Mouse (Mus musculus): ENCODE measurements around the gene Cdkn1a.

The Cdkn1a gene

DNA sequence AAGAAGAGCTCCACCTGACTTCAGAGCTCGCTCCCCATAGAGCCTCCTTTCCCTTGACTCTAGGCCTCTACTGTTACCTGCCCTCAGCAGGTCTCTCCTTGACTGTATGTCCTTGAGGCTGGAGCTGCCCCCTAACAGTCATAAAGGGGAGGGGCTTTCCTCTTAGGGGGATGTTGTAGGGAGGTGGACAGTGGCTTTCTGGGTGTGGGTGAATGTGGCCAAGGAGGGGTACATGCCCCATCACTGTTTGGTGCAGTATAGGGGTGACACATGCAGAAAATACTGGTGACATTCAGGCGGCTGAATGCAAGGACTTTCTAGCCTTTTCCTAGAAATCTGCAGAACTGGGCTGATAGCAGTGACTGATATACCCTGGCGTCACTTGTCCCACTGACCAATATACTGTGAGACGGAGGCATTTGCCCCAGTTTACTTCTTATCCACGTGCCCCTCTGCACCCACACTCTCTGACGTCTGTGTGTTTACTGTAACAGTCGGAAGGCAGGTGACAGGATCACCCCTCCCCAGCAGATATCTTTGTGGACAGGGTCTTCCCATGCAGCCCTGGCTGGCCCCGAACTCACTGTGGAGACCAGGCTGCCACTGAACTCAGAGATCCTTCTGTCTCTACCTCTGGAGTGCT lies 26.4 kb downstream of the Cdkn1a start:
- no peak for DNase-seq (ENCODE audit: low read depth)

DNA sequence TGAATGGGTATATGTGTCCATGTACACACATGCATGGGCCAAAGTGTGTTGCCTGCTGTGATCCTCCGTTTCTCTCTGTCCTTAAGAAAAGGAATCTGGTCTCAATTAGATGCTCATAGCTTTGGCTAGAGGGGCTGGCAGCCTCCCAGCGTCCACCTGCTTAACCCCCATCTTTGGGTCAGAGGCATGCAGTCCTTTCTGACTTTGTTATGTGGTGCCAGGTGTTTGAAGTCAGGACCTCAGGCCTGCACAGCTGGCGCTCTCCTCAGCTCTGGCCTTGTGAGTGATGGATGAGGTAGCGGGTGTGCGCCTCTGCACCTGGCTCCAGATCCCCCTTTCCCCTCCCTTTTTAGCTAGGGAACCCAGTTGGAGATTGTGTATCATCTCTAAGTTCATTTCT lies 27.3 kb downstream of the Cdkn1a start:
- DNase-seq (ENCODE audit: low read depth): no peak

DNA sequence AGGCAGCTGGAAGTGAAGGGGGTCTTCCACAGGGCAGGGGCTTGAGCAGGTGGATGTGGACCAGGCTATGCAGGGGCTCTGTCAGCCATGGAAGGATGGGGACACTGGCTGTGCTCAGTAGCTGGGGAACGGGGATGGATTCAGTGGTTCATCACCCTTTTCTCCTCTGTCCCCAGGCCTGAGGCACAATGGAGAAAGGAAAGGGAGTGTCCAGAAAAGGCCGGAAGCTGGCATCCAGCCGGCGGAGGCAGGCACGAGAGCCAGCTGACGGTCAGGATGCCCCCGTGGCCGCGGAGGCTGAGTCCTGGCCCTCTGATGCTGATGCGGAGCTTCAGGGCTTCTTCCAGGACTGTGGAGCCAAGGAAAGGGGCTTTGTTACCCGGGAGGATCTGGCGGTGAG lies 29.9 kb downstream of the Cdkn1a start:
- DNase-seq (ENCODE audit: low read depth): no peak

DNA sequence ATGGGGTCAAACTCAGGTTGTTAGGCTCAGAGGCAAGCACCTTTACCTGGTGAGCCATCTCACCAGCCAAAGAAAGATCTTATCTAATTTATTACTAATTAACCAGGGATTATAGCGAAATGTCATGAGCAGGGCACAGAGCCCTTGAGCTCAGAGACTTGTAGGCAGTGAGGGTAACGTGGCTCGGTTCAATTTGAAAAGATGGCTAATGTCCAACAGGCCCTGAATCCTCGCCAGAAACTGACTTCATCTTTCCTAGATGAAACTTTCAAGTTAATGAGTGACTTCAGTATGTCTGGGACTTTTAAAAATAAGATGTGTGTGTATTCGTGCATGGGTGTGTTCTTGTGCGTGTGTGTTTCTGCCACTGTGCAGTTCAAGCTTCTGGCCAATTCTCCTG lies 32.0 kb downstream of the Cdkn1a start:
- no peak for DNase-seq (ENCODE audit: low read depth)

DNA sequence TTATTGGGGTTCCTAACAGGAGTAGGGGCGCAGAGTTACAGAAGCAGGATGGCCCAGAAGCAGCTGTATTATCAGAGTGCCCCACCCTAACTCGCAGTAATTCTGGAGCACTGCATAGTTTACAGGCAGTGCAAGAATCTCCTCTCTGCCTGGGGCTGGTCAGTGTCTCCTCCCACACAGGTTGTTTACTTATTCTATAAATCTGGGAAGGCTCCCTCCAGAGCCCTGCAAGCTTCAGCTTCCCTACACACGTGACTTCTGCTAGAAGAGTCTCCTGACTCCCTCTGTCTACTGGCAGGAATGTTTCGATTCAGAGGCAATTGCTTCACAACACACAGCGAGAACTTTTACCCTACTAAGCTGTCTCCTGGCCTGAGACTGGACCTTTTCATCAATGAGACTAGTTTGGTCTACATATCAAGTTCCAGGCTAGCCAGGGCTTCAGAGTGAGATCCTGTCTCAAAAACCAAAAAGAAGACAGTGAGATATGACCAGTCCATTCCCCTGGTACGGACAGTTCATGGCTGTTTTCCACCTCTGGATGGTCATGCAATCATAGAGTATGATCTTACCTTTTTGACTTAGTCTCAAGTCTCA lies 32.9 kb downstream of the Cdkn1a start:
- no peak for DNase-seq (ENCODE audit: low read depth)

DNA sequence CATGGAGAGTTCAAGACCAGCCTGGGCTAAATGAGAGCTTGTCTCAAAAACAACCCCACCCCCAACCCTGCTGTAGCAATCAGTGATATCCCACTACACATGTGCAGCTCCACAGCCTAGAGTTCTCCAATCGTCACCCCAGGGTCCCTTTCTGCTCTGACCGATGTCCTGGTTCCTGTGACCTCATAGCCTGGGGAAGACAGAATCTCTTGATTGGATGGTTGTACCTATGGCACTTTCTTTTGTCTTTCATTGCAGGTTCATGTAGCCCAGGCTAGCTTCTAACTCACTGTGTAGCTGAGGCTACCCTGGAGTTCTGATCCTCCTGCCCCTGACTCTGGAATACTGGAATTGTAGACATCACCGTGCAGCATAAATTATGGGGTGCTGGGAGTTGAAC lies 35.8 kb downstream of the Cdkn1a start:
- DNase-seq (ENCODE audit: low read depth): no peak

DNA sequence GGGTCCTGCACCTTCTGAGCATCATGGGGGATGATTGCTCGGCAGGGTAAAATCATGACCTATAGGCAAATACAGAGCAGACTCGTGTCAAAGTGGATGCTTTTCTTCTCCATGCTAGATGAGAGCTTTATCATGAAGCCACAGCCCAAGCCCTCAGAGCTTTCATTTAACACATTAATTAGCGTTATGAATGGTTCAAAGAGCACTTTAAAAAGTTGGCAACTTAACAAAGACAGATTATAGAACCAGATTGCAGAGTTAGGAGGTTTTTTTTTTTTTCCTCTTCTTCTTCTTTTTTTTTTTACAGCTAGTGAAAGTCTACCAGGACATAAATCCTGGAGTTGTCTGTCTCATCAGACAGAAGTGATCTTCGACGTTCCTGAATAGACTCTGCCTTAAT lies 38.6 kb downstream of the Cdkn1a start:
- no peak for DNase-seq (ENCODE audit: low read depth)

DNA sequence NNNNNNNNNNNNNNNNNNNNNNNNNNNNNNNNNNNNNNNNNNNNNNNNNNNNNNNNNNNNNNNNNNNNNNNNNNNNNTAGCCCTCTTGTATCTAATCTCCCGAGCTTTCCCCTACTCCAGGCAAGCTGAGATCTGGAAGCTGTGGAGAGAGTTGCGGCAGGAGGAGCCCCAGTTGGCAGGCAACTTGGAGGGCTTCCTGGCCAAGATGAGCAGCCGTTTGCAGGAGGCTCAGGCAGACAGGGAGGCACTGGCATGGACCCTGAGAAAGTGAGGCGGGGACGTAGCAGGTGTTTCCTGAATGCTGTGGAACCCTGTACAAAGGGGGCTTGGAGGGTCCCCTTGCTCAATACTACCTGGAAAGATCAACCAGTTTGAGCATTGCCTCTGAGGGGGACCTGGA lies 44.3 kb downstream of the Cdkn1a start:
- no peak for DNase-seq (ENCODE audit: low read depth)

DNA sequence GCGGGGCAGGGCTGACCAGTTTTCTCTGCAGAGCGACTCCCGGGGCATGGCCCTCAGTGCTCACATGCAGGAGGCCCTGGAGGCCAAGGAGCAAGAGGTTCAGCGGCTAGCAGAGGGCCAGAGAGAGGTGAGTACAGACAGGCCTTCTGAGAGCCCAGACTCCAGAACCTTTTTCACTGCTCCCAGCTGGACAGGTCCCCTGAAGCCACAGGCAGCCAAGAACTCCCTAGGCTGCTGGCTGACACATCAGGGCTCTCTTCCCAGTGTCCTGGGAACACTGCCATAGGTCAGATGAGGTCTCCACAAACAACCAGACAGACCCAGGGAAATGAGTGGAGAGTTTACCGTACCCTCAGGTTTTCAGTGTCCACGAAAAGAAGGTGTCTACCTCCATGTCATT lies 45.5 kb downstream of the Cdkn1a start:
- DNase-seq (ENCODE audit: low read depth): no peak

DNA sequence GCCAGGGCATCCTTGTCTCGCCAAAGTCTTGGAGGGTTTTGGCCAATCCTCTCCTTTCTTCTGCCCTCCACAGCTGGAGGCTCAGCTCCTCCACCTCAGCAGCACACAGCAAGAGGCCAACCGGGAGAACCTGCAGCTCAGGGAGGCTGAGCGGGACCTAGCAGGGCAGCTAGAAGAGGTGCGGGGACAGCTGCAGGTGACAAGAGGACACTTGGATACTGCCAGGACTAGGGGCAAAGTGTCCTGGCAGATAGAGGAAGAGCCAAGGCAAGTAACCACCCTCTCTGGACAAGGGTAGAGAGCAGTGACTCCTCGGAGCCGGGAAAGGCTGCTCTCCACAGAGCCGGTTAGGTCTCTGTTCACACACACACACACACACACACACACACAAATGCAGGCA lies 47.1 kb downstream of the Cdkn1a start:
- no peak for DNase-seq (ENCODE audit: low read depth)

DNA sequence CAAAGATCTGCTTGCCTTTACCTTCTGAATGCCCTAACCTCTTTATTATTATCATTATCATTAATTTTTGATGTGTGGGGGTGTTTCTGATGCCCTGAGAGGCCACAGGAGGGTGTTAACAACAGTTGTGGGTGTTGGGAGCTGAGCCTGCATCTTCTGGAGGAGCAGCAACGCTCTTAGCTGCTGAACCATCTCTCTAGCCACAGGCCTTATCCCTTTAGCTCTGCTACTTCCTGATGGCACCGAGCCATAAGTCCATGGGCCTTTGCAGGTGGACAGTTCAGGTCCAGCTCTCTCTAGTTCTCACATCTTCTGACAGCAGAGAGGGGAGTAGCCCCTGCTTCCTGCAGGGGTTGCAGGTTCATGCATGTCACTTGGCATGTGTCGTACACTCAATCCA lies 50.8 kb downstream of the Cdkn1a start:
- no peak for DNase-seq (ENCODE audit: low read depth)

DNA sequence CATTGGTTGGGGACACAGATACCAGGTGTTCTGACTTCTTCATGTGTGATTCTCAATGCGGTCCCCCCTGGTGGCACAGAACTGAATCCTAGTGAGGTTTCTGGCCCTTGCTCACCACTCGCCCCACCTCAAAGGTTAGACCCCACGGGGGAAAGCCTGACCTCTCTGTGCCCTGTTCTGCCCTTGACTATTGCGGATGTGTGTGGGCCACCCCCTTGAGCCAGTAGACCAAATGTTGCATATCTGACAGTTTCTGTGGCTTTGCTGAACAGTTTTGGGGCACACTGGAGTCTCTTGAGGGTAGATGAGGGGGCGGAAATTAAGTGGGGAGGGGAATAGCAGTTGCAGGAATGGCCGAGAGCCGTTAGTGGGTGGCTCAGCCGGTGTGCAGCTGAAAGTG lies 52.5 kb downstream of the Cdkn1a start:
- no peak for DNase-seq (ENCODE audit: low read depth)

DNA sequence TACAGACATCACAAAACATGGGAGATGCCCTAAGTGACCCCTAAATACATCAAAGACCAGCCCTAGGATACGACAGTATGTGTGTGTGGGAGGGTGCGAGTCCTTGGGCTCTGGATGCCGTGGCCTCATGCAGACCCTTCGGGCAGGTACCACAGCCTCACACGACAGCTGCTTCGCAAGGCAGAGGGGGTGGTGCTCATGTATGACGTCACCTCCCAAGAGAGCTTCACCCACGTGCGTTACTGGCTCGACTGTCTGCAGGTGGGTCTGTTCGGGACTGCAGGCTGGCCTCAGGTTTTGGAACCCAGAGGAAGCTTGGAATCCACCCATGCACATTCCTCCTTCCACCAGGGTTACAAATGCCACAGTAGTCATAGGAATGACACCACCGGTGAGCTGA lies 54.3 kb downstream of the Cdkn1a start:
- no peak for DNase-seq (ENCODE audit: low read depth)

DNA sequence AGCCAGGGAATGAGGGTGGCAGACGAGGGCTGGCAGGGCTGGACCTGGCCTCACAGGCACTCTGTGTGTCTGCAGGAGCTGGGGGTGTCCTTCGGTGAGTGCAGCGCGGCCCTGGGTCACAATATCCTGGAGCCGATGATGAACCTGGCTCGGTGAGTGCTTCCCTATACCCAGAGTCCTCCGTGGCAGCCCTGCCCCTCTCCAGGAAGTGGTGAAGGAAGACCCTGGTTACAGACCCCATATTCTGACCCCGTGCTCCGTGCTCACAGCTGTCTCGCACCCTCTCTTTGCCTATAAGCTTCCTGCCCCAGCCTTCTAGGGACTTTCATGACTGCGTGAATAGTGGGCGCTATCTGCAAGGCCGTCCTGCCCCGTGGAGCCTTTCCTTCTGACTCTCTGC lies 56.5 kb downstream of the Cdkn1a start:
- no peak for DNase-seq (ENCODE audit: low read depth)

DNA sequence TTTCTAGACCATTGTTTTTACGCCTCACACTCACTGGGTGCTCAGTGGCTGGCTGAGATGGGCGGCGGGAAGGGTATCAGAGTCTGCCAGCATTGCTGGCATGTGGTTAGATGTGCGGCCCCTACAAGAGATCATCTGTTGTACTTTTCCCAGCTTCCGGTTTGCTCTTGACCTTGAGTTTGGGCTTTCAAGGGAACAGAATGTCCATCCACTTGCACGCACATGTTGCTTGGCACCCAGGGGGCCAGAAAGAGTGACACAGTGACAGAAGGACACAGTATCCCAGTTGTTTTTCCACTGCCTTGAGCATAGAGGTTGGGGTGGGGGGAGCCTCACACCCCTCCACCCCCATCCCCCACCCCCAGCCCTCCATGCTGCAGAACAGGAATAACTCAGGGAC lies 57.0 kb downstream of the Cdkn1a start:
- no peak for DNase-seq (ENCODE audit: low read depth)

DNA sequence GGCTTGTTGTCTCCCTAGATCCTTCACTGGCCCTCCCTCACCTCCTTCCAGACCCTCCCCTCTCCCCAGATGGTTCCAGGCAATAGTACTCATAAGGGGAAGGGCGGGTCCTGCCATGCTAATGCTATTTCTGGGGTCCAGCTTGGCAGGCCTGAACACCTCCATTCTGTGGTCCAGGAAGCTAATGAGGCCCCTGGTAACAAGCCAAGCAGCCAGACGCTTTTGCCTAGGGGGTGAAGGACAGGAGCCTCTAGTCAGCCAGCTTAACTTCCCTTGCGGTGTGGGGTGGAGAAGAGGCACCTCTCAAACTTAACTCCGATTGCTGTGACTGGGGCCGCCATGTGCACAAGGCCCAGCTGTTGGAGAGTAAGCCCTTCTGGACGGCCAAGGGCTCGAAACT lies 59.0 kb downstream of the Cdkn1a start:
- DNase-seq (ENCODE audit: low read depth): no peak

Measured in 416B (cell line).